Mouse (Mus musculus) MEL (cell line): ENCODE measurements around the gene Frem3.

Experiments
- CTCF ChIP-seq, 3 experiments: IDR thresholded peaks in 2 of 3; conservative IDR thresholded peaks in 1 of 3; 2 replicates each; pipeline ENCODE4 v1.5.1; 2011 to 2012; ENCODE audit warnings: low read length in 3 of 3, low read depth in 2 of 3, mild to moderate bottlenecking in 2 of 3, improper control_type of control experiment in 1 of 3, inconsistent platforms in 1 of 3, mixed read lengths in 1 of 3, moderate library complexity in 1 of 3; ENCODE audit not compliant: control insufficient read depth in 1 of 3, insufficient read depth in 1 of 3, poor library complexity in 1 of 3, severe bottlenecking in 1 of 3
- ELF1 ChIP-seq: IDR thresholded peaks from 2 replicates; pipeline ENCODE4 v1.6.1; 2014; ENCODE audit warnings: low read depth, mild to moderate bottlenecking, inconsistent platforms, low read length, improper control_type of control experiment, moderate library complexity
- GATA1 ChIP-seq: IDR thresholded peaks from 2 replicates; pipeline ENCODE4 v1.6.1; 2011; ENCODE audit warnings: low read depth, low read length, improper control_type of control experiment
- MAX ChIP-seq: IDR thresholded peaks from 2 replicates; pipeline ENCODE4 v1.6.1; 2011; ENCODE audit warnings: low read length, improper control_type of control experiment
- MXI1 ChIP-seq: IDR thresholded peaks from 2 replicates; pipeline ENCODE4 v1.6.1; 2011; ENCODE audit warnings: mild to moderate bottlenecking, low read depth, low read length, improper control_type of control experiment
- MYB ChIP-seq: IDR thresholded peaks from 2 replicates; pipeline ENCODE4 v1.6.1; 2011; ENCODE audit warnings: mild to moderate bottlenecking, low read depth, low read length, improper control_type of control experiment
- NELFE ChIP-seq: IDR thresholded peaks from 2 replicates; pipeline ENCODE4 v1.6.1; 2011; ENCODE audit warnings: low read depth, low read length, improper control_type of control experiment
- POLR2AphosphoS2 ChIP-seq: IDR thresholded peaks from 2 replicates; pipeline ENCODE4 v1.6.1; 2011; ENCODE audit warnings: low read length, improper control_type of control experiment
- RAD21 ChIP-seq: IDR thresholded peaks from 2 replicates; pipeline ENCODE4 v1.6.1; 2011; ENCODE audit warnings: mild to moderate bottlenecking, low read depth, low read length, improper control_type of control experiment
- RCOR1 ChIP-seq: IDR thresholded peaks from 2 replicates; pipeline ENCODE4 v1.6.1; 2012; ENCODE audit warnings: low read depth, mild to moderate bottlenecking, inconsistent platforms, low read length, improper control_type of control experiment
- SMC3 ChIP-seq: IDR thresholded peaks from 2 replicates; pipeline ENCODE4 v1.6.1; 2011; ENCODE audit warnings: low read depth, low read length, improper control_type of control experiment
- ZKSCAN1 ChIP-seq: IDR thresholded peaks from 2 replicates; pipeline ENCODE4 v1.6.1; 2012; ENCODE audit warnings: low read depth, mild to moderate bottlenecking, inconsistent platforms, low read length, improper control_type of control experiment, moderate library complexity

- TF ChIP-seq MAX, result no peak
- TF ChIP-seq ZKSCAN1, result no peak
- no peak for TF ChIP-seq MXI1
- TF ChIP-seq RAD21, result no peak
- no peak for TF ChIP-seq CTCF (IDR thresholded peaks at IDR 0.05 in 2 of 3, conservative IDR thresholded peaks at IDR 0.05 in 1 of 3; ENCODE audit: control insufficient read depth in 1 of 3, insufficient read depth in 1 of 3, low read depth in 2 of 3, low read length in 3 of 3, poor library complexity in 1 of 3, severe bottlenecking in 1 of 3)
- no peak for TF ChIP-seq RCOR1
- no peak for TF ChIP-seq SMC3
- TF ChIP-seq GATA1, result no peak
- TF ChIP-seq NELFE, result no peak
- no peak for TF ChIP-seq ELF1
- TF ChIP-seq POLR2AphosphoS2, result no peak
- TF ChIP-seq MYB, result no peak
Measured at GRCm38 (mm10) chr8:80572417-80573061, 38.3 kb upstream of the Frem3 start.
